Mouse (Mus musculus) mouse trophoblast stem cell (cell line): ENCODE results near the gene Tmem119.

ENCODE experiments used
- in situ Hi-C, 2 experiments: fragments of 300-500 bp; cut with MseI, MboI; formaldehyde crosslinking; loops; 2 replicates in 1 of 2; 3 replicates in 1 of 2; pipeline ENCODE4 v1.15.1; 2025

Gene Tmem119

DNA sequence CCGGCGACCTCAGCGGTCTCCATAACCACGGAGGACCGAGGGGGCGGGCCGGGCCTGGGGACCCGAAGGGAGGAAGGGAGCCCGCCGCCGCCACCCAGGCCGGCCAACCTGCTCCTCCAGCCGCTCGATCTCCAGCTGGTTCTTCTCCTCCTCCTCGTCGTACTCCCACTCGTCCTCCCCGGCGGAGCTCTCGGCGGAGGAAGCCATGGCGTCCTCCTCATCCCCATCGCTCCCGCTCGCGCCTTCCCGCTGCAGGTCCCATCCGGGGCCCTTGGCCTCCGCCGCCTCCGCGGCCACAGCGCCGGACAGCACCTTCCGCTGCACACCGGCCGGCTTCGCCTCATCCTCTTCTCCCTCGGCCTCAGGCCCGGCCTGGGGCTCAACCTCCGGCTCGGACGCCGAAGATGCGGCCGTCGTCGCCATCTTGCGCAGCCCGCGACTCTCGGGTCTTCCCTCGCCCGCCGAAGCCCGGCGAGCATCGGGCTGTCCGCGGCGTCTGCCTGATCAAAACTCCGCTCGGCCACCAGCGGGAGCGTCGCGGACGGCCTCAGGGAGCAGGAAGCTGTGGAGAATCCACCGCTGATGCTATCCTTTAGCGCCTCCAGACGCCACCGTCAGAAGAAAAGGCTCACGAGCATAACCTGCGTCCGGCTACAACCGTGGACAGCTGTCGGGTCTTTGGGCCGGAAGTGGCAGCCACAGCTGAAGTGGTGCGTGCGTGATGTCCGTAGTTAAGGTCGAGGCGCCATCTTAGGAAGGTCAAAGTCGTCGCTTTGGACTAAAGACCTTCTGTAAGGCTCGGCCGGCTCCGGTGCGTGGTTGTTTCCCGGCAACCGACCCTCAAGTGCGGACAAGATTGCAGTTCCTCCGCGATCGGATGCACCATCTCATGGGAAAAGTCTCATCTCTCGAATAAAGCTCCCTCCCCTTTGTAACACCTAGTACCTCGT is 28.8 kb downstream of the Tmem119 start:
- in situ Hi-C loops, result loop anchor here in 1 of 2 experiments (5.0 kb wide), 1 partner anchor 36 kb away; no protein-coding TSS in a partner anchor

DNA sequence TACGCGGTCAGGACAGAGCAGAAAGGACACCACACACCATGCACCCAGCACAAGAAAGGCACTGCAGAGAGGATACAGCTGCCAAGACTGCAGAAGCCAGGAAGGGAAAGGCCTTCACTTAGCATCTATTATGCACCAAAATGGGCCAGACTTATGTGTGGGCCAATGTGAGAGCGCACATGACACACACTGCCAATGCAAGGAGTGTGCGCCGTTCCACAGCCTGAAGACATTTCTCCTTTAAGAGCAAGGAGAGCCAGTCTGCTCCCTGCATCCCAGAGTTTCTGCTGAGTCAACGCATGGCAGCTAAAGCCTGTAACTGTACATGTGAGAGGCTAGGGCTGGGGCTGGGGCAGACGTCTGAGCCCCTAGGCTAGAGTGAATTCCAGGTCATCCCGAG is 31.5 kb downstream of the Tmem119 start:
- in situ Hi-C loops, result no loop called here

DNA sequence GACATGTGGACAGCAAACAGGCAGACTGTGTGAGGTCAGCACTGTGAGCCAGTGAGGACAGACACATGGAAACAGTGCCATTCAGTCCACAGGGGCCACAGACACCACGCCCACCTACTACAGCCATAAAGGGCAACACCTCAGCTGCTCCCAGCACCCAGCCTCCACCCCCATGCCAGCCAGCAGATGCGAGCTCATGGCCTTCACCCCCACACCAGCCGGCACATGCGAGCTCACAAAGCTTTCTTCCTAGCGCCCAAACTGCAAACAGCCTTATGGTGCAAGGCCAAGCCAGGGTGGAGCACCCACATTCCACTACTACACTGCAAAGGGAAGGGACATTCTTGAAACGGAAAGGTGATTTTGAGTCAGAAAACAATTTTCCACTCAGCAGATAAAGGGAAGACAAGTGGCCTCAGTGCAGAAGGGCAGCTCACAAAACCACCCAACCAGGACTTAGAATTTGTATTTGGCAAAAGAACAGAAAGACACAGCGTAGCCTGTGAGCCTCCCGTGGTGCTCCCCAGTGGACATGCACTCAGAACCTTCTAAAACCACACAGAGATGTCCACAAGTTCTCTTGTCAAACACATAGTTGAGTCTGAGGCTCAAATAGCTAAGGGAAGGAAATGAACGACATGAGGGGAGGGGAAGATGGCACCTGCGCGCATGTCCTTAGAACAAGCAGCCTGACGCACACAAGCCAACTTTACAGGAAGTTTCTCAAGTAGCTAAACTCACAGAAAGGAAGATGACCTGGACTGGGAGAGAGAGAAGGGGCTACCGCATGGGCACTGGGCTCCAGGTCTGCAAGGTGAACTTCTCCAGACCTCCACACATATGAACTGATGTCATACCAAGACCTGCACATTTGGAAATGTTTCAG is 34.4 kb downstream of the Tmem119 start:
- in situ Hi-C loops, result no loop called here

DNA sequence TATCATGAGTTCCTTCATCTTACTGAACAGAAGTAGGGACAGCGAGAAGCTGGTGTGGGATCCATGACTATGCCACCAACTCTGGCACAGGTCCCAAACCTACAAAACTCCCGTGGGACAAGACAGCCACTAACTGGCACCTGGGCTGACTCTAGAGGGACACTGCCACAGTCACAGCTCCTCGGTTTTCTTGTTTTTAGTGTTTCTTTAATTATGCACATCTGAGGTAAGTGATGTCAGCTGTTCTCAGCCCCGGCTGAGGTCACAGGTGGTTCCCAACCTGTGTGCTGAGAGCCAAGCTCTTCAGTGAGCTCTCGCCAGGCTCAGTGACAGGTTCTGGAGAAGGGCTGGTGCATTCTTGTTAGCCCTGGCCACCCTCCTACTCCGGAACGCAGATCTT is 35.9 kb downstream of the Tmem119 start:
- in situ Hi-C loops, result no loop called here

DNA sequence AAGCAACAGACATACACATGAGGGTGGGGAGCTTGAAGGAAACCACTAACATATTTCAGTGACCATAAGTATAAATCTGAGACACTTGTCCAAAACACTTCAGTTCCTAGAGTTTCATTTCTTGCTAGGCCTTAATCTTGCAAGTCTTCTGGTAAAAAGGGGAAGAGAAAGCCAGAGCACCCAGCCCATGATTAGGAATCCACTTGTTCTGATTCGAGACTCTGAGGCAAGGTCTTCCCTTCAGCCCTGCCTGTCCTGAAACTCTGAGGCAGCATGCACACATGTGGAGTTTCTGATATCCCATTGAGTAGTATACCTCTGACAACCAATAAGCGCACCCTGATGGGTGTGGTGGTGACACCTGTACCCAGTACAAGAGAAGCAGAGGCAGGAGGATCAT is 38.7 kb downstream of the Tmem119 start:
- in situ Hi-C loops, result no loop called here

DNA sequence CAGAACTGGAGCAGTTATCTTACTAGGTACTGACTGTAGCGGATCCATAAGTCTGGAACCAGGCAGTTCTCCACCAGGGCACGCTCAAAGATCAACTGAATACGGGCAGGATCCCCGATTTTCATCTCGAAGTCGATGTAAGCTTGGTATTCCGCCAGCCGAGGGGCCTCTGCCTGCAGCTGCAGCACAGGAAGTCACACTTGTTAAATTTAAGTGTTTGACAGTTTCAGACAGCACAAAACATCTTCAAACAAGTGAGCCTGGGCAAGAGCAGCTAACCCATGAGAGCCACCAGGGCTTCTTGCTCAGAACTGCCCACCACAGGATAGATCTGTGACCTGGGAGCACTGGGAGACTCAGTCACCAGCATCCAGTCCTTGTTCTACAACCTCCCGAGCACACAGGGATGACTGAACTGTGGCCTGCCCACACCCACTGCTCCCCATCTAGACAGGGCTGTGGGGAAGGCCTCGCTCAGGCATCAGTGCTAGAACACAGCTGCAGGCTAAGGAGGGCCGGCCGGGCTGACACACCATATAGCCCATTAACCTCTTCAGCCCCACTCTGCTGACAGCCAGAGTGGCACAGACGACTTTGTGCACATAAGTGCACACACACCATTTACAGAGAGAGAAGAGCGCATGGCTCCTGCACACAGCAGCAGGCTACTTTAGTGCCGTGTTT is 44.8 kb downstream of the Tmem119 start:
- in situ Hi-C loops, result no loop called here

DNA sequence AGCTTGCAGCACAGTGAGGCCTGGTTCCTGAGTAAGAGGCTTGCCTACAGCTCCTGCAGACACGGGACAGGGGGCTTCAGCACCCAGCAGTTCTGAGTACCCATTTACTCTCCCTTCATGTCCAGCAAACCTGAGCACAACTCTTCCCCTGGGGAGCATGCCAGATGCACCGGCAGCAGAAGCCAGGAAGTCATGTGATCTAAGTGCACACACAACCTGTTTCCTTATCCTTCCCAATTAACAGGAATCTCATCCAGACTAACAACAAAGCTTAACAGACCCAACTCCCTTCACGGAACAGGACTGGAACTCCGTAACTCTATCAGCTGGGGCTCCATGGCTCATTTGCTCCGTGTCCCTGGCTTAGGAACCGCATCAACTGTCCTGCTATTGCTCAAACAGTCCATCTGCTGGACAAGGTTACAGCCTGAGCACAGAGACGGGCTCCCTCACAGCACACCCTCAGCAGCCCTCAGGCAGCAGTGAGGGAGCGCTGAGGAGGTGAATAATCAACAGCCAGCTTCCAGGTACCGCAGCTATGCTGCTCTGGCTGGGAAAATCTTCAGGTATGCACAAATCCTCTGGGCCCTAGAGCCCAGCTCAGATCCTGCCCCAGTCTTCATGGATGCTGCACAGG is 48.7 kb downstream of the Tmem119 start:
- in situ Hi-C loops, result no loop called here

DNA sequence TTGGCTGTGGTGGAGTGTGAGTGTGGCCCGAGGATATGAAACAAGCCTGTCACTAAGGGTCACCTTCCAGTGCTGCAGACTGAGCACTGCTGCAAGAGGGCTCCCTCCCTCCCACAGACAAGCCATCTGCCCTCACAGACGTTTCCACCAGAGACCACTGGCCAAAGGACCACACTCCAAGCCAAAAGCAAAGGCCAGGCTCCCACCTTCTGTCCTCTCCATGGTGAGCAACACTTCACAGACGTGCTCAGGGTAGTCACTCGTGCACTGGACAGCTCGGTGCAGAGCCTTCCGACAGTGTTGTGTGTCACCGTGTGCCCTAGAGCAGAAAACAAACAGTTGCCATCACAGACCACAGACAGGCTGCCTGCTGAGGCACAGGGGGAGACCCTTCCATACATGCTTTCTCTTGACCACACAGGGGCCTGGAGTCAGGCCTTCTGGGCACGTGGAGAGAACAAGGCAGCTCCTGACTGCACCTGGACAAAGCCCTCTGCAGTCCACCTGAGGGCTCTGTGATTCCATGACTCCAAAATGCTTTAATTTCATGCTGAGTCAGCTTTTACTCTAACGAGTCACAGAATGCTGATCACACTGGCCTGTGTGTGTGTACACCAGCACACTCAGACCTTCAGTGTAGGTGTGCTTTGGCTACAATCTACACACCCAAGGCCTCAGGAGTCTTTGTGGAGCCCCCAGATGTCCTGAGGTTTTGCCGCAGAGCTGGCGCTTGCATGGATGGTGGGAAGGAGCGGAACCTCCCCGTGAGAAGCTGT is 51.6 kb downstream of the Tmem119 start:
- in situ Hi-C loops, result no loop called here

DNA sequence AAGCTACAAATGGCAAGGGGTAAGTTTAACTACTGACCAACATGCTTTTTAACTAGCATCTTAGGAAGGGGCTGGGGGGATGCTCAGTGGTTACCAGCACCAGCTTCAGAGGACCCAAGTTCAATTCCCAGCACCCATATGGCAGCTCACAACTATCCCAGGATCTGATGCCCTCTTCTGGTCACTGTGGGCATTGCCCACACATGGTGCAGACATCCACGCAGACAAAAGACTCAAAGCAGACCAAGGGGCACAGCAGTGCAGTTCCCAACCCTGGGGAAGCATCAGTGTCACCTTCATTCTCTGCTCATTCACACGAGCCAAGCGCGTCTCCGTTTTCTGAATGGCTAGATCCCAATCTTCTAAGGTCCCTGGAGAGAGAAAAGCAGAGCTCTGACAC is 52.7 kb downstream of the Tmem119 start:
- in situ Hi-C loops, result no loop called here
